Mouse (Mus musculus) right cerebral cortex, postnatal 25 days (tissue): ENCODE measurements around the gene Heg1.

Source experiments
- DNase-seq: peaks from one replicate; pipeline ENCODE4 v3.0.0; 2022

Heg1 gene

GRCm38 (mm10) chr16:33708585-33709397 is 24.6 kb downstream of the Heg1 start:
- DNase-seq, result no peak

DNA sequence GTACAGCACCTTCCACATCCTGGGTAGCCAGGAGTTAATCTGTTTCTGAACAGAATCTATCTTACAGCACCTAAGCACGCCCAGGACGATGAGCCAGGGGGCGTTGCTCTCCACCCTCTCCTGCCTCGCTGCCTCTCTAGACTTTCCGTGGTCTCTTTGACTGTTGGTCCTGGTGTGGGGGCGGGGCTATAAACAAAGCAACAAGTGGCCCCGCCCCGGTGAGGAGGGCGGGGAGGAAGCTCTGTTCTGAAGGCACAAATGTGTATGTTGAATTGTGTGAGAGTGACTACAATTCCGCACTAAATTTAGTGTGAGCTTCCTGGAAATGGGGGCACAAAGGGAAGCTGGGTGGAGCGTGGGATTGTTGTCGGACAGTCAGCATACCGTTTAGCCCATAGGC is 30.1 kb downstream of the Heg1 start:
- no peak for DNase-seq

GRCm38 (mm10) chr16:33723241-33723640 is 39.1 kb downstream of the Heg1 start:
- no peak for DNase-seq

DNA sequence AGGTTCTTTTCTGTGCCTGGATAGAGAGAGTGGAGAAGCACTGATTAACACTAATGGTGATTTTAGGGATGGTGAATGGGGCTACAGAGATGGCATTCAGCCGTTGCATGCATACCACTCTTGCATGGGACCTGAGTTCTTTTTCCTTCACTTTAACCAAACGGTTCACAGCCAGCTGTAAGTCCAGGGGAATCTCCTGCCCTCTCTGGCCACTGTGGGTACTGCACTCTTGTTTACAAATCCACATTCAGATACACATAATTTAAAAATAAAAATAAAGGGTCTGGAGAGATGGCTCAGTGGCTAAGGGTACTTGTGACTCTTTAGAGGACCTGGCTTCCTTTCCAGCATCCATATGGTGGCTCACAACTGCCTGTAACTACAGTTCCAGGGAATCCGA is 39.8 kb downstream of the Heg1 start:
- no peak for DNase-seq

DNA sequence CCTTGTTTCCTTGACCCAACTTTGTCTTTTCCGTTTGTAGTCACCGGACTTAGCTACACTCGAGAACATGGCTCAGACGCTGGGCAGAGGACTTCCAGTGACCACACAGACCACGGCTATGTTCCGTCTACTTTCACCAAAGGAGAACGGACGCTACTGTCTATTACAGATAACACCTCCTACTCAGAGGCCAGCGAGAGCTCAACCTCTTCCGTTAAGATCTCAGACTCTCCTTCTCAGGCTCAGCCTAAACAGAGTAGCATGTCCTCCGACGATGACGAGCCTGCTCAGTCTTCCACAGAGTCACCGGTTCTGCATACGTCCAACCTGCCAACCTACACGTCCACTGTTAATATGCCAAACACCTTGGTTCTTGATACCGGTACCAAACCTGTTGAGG is 42.1 kb downstream of the Heg1 start:
- DNase-seq, result no peak

- no peak for DNase-seq
Measured at GRCm38 (mm10) chr16:33726892-33727291, 42.7 kb downstream of the Heg1 start.

DNA sequence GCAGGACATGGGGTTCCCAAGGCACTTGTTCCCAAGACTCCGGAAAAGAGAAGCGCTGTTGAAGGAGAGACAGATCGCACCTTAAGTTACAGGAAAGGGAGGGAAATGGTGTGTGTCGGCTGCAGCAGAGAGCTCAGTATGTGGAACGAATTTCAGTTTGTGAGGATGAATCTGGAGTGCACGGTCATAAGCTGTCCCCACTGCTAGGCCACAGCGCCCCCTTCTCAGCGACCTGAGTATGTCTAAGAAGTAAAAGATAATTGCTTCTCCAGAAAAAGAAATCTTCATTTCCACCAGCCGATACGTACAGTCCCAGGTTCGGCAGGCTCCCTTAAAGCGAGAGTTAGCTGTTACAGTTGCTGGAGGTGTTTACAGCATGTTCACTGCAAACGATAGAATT is 44.3 kb downstream of the Heg1 start:
- no peak for DNase-seq

DNA sequence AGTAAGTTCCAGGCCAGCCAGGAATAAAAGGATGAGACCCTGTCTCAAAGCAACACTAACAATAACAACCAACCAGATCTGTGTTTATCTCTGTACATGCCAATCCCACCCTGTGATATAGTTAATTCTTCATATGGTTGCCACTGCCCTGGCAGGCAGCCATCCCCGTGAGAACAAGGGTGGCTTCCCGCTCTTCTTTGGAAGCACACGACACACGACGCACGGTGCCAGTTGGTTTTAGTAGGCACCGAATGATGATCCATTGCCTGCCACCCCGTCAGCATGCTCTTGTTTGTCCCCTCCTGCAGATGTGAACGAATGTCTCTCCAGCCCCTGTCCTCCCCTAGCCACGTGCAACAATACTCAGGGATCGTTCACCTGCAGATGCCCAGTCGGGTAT is 47.1 kb downstream of the Heg1 start:
- DNase-seq, result no peak

DNA sequence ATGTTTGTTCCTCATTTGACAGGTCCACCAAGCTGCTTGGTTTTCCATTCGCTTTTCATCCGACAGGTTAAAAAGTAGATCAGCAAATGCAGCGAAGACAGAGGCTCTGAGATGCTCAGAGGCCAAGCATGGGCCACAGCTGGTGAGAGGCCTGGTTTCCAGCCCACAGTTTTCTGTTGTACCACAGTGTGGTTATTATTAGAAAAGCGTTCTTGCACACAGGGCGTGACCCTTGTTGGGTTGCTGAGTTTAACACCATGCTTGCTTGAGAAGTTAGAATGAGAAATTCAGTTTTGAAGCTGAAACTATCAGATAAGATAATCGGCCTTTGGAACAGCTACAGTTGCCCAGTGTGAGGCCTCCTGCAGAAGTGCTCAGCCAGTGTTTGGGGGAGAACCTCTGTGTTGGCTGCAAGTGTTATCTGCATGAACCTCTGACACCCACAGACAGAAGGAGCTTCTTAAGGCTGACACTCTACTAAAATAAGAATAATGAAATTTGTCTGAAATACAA is 48.1 kb downstream of the Heg1 start:
- no peak for DNase-seq

DNA sequence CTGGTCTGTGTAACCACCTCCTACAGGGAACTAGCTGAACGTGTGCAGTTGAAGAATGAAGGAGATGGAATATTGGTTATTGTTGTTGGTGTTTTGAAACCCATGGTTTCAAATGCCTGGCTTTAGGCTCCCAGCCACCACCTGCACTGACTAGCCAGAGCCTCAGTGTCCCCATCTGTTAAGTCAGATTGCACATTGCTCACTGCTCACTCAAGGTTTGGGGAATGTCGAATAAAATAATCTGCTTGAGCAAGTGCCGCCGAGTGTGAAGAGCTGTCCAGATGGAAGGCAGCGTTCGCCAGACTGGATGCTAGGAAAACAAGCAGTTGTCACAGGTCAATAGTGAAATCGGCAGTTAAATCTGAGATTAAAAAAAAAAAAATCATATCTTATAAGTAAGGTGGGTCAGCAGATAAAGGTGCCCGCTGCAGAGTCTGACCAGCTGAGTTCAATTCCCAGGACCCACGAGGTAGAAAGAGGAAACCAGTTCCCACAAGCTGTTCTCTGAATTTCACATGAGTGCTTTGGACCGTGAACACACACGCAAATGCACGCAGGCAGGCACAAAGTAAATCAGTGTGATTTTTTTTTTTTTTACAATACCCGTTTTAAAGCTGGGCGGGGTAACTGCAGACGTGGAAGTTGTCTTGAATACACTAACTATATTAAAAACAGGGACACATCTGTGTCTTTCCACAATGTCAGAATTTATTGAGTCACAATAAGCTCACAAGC is 48.8 kb downstream of the Heg1 start:
- DNase-seq, result no peak

- DNase-seq, result no peak
Measured at GRCm38 (mm10) chr16:33733864-33734263, 49.7 kb downstream of the Heg1 start.

DNA sequence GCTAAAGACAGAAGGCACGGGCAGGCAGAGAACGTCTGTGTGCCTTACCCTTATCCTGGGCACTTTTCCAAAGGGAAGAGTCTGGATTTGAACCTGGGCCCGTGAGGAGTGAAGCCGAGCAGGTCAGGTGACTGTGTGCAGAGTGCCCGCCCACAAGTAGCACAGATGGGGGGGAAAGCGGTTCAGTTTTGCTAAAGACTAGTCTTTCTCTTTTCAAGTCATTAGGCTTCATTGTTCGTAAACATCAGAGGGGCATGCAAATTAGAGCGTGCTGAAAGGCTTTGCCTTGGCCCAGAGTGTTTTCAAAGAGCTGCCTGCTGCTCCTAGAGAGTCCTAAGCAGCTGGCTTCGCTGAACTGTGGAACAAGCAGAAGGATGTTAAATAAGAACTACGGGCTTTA is 50.4 kb downstream of the Heg1 start:
- DNase-seq, result no peak

DNA sequence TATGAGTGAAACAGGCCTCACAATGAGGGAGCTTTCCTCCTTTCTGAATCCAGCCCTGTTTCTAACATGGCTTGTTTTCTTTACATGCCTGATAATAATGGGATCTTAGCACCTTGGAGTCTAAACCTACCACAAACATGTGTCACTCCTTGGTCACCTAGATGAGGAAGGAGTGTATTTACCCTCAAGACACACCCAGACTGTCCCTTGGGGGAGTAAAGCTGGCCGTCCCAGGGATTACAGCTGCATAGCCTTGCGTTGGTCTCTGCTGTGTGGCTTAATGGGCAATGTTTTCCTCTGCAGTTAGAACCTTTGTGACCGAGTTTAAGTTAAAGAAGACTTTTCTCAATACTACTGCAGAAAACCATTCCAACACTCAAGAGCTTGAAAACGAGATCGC is 51.1 kb downstream of the Heg1 start:
- no peak for DNase-seq

GRCm38 (mm10) chr16:33735791-33736190 is 51.6 kb downstream of the Heg1 start:
- no peak for DNase-seq

GRCm38 (mm10) chr16:33736746-33737145 is 52.6 kb downstream of the Heg1 start:
- DNase-seq, result no peak

GRCm38 (mm10) chr16:33738949-33739719 is 55.0 kb downstream of the Heg1 start:
- DNase-seq, result no peak

DNA sequence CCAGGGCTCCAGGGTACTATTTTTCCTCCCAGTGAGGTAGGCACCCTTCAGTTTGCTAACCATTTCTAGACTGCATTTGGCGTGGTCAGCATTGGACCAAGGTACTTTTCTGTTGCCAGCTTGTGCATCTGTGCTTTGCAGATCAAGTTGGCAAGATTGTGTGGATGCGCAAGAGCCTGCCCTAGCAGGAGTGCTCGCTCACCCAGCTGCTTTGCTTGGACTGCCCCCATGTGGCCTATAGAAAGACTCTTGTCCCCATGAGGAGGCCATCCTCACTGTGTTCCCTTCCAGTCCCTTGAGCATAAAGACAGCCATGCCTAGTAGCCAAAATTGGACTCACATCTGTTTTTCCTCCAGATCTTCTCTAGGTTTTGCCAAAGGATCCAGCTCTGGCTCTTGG is 55.6 kb downstream of the Heg1 start:
- peak; percentile 58 for DNase-seq

DNA sequence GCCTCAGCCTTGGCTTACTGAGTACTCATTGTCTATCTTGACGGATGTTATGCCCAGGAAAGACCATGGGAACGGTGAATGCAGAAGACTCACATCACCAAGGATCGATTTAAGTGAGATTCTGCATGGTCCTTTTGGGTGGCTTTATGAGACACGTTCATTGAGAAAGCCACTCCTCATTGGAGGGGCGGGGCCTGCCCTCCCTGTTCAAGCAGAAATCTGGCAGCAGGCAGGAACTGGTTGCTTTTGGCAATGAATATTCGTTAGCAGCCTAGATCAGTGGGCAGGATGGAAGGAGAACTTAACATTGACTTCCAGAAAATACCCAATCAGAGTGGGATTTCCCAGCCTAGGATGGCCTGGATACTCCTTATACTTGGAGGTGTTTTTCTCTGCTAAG is 56.2 kb downstream of the Heg1 start:
- no peak for DNase-seq

DNA sequence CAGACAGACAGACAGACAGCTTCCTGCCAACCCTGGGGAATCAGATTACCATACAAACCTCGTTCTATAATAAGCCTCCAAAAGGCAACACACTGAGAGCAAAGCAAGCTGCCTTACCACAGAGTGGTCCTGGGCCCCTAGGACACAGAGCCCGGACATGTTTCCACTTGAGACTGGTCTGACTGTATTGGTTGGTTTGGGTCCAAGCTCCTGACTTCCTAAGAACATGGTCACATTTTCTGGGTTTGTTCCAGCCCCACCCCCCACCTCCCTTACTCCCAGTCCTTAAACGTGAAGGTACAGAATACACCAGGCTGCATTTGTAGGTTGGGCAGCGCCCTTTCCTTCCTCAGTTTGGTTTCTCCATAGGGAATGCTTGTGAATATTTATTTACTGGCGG is 57.6 kb downstream of the Heg1 start:
- no peak for DNase-seq

- DNase-seq, result no peak
Measured at GRCm38 (mm10) chr16:33742233-33742632, 58.1 kb downstream of the Heg1 start.

DNA sequence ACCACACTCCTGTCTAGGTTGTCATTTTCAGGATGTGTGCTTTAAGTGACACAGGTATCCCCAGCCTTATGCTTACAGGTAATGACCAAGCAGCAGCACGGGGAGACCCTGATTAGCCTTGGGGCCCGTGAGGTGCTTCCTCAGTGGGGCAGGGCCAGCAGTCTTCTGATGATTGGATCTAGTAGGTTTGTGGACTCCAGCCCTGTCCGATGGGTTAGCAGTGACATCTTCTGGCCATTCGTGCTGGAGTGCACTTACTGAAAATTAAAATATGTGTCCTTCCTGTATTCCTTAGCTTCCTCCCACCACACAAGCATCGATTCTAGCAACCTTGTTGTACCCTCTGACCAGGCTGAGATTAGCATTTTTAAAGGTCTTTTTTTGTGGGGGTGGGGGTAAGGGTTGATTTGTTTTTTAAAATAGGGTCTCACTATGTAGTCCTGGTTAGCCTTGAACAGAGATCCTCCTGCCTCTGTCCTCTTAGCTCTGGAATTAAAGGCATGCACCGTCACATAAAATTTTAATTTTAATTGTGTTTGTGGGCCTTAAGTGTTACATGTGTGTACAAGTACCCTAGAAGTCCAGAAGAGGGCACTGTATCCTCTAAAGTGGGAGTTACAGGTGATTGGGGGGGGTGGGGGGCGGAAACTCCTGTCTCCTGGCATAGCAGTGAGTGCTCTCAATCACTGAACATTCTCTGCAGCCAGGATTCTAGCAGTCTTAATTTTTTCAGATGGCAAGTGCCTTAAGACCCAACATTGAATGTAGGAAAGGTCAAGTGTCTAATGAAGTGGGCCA is 60.7 kb downstream of the Heg1 start:
- DNase-seq, result no peak

DNA sequence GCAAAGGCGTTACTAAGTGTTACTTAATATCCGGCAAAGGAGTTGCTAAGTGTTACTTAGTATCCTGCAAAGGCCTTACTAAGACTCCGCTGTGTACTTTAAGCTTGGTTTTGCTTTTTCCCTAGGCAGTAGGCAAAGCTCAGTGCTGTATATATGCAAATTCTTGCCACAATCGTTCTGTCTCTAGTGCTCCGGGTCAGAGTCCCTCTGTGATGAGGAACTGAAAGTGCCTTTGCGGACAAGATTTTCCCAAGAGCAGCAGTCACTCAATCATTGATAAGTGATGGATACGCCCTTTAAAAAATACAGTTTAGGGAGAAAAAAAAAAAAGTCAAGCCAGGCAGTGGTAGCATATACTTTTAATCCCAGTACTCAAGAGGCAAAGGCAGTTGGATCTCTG is 61.3 kb downstream of the Heg1 start:
- no peak for DNase-seq
